Comparison of ENCODE assay signal across 32 mouse cellular contexts in the genomic region with DNA sequence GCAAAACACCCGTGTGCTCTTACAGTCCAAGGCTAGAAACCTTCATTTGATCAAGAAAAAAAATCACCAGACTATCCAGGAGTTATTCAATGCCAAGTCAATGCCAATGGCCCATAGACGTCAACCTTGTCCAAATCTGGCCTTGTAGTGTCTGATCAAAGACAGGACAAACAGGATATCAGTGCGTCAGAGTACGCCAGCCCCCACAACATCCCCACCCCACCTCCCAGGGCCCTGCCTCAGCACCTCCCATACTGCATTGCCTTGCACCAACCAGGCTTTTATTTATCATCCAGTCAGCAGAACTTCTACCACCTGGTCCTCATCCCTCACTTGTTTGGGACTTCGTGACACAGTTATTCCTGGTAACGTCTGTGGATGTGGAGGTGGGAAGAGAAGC. TPM values are rescaled to one million over a fixed set of nuclear protein-coding genes. Genes with fewer than 3 reads are reported as not detected.
"Had no signal": no experiment of that assay in that cellular context is flagged by ENCODE, and none has a peak within 500 bp of the region (broad histone marks: within the 10 kb centered on the region; RNA-seq: fewer than 3 reads in every experiment).

No protein-coding gene starts in this region.

- H3K27ac ChIP-seq: gastrocnemius, adult 2 months; heart, adult 2 months; hindbrain, embryonic 10.5 days; hindbrain, embryonic 12.5 days; hindbrain, embryonic 14.5 days; intestine, embryonic 15.5 days; layer of hippocampus, adult 2 months; left cerebral cortex, adult 2 months; limb, embryonic 10.5 days; limb, embryonic 12.5 days; liver, embryonic 13.5 days; liver, embryonic 15.5 days had no signal

- H3K36me3 ChIP-seq: heart, embryonic 12.5 days; hindbrain, embryonic 10.5 days; hindbrain, embryonic 12.5 days; intestine, embryonic 15.5 days; limb, embryonic 10.5 days; limb, embryonic 12.5 days; liver, embryonic 13.5 days; liver, embryonic 15.5 days had no signal

- H3K9ac ChIP-seq: heart, embryonic 12.5 days; hindbrain, embryonic 12.5 days; hindbrain, embryonic 14.5 days; intestine, embryonic 15.5 days; limb, embryonic 12.5 days; liver, embryonic 13.5 days; liver, embryonic 15.5 days; liver, postnatal 0 days had no signal

- H3K4me1 ChIP-seq: heart, embryonic 12.5 days; hindbrain, embryonic 10.5 days; hindbrain, embryonic 12.5 days; intestine, embryonic 15.5 days; limb, embryonic 12.5 days; liver, embryonic 13.5 days; liver, embryonic 15.5 days had no signal

- H3K9me3 ChIP-seq: heart, embryonic 12.5 days; hindbrain, embryonic 10.5 days; hindbrain, embryonic 12.5 days; intestine, embryonic 15.5 days; limb, embryonic 10.5 days; limb, embryonic 12.5 days; liver, embryonic 13.5 days; liver, embryonic 15.5 days had no signal

- H3K4me2 ChIP-seq: heart, embryonic 12.5 days; hindbrain, embryonic 12.5 days; hindbrain, embryonic 14.5 days; intestine, embryonic 15.5 days; limb, embryonic 12.5 days; liver, embryonic 11.5 days; liver, embryonic 13.5 days; liver, embryonic 15.5 days had no signal

- ATAC-seq: hindbrain, embryonic 16.5 days; inflammation-experienced regulatory T-cells, adult 6 months; liver, postnatal 0 days had no signal

- H3K27me3 ChIP-seq: intestine, embryonic 15.5 days; liver, embryonic 13.5 days; liver, embryonic 15.5 days had no signal

- H3K4me3 ChIP-seq: gastrocnemius, adult 2 months; heart, adult 2 months; heart, embryonic 12.5 days; hindbrain, embryonic 10.5 days; hindbrain, embryonic 12.5 days; intestine, embryonic 15.5 days; layer of hippocampus, adult 2 months; left cerebral cortex, adult 2 months; limb, embryonic 10.5 days; limb, embryonic 12.5 days; liver, embryonic 13.5 days; liver, embryonic 15.5 days had no signal

- DNase-seq: gastrocnemius, adult 2 months; gastrocnemius, postnatal 10 days; gastrocnemius, postnatal 36 days; heart, adult 11 months; heart, adult 2 months; heart, postnatal 10 days; heart, postnatal 4 days; kidney, adult 18-20 months; kidney, adult 8-10 months; kidney, postnatal 10 days; kidney, postnatal 25 days; kidney, postnatal 4 days; liver; liver, embryonic 13.5 days; liver, postnatal 0 days had no signal

RNA-seq across cellular contexts. Expression of a gene that starts 14.7 kb away (rescaled TPM):
- total RNA-seq: gastrocnemius, adult 2 months; gastrocnemius, postnatal 10 days; gastrocnemius, postnatal 36 days; heart, adult 2 months; heart, postnatal 10 days; heart, postnatal 25 days; heart, postnatal 4 days; layer of hippocampus, adult 2 months had no signal
- polyA plus RNA-seq: heart, embryonic 12.5 days; heart, embryonic 14.5 days; heart, embryonic 16.5 days; inflammation-experienced regulatory T-cells, adult 6 months; intestine, embryonic 15.5 days; kidney, embryonic 14.5 days; limb, embryonic 10.5 days; limb, embryonic 12.5 days; liver, embryonic 11.5 days; liver, embryonic 13.5 days; liver, embryonic 15.5 days; liver, postnatal 0 days had no signal
